Mouse (Mus musculus): ENCODE results near the gene Fancg. TPM values are rescaled to one million over a fixed set of nuclear protein-coding genes. Genes with fewer than 3 reads are reported as not detected.
A peak's percentile ranks its signal among the peaks of the same experiment; 100 is the strongest.

Fancg gene
- total RNA-seq, 2 experiments from 2014 or later = 5.8 to 6.7 TPM

DNA sequence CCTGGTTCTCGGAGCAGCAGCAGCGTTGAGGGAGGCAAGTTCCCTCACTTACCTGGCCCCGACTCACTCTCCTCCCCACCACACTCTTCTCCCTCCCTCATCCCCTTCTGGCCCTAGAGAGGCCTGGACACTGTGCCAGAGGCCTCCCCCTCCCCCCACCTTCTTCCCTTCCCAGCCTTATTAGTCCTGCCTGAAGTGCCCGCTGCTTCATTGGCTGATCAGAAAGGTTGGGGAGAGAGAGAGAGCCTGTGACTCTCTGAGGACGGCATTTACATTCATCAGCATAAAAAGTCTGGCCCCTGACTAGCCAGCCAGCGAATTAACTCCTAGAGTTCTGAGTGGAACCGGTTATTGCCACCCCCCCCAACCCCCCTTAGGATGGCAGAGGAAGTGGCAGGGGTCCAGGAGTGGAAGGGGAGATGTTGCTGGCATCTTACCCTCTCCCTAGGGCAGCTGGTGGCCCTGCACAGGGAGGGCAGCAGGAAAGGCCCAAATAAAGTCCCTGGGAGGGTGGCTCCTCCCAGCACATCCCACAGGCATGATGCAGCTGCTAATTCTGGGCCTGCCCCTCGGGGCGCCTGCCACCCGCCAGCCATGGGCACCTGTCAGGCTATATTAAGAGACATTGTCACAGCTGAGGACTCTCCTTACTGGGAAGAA lies 56.7 kb downstream of the Fancg start:
- intact Hi-C loops (cut with DNase I) = no loop called here
- peak; percentile 84 to 89 for DNase-seq

DNA sequence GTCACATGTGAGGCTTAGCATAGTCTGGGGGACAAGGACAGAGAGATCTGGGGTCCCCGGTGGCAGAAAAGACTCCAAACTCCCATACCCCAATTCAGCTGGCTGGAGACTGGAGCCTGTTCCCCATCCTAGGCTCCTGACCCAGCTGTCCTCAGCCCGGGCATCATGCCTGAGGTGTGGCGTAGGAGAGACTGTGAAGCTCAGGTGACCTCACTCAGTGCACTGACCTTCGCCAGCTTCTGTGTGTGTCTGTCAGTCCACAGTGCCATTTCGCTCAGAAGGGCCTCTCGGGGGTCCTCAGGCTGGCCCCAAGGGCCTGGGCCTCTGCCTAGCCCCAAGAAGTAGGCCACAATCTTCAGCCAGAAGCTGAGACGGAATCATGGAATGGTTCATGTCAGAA lies 57.7 kb downstream of the Fancg start:
- DNase-seq = peak; percentile 74 to 82
- intact Hi-C loops (cut with DNase I) = no loop called here

Other genes with a start within 250 kb of the Fancg start
- 10 to 100 TPM; 17.4 to 18.5 TPM for gene Ccl21a, start 236.5 kb downstream of the Fancg start, total RNA-seq (2021)
- not detected for gene Fam205a1, start 156.6 kb downstream of the Fancg start, total RNA-seq (2021)
- gene Gm12394, start 153.7 kb downstream of the Fancg start, total RNA-seq (2021) = under 1 TPM in 1 of 2 experiments, not detected in 1; 0.07 TPM
- gene Fam205c, start 136.3 kb downstream of the Fancg start, total RNA-seq (2021) = 1 to 10 TPM; 2.7 to 2.9 TPM
- 1 to 10 TPM; 8.0 to 9.5 TPM for gene Phf24, start 93.8 kb downstream of the Fancg start, total RNA-seq (2021)
- 10 to 100 TPM; 61.8 to 68.9 TPM for gene Dnajb5, start 60.7 kb downstream of the Fancg start, total RNA-seq (2021)
- not detected for gene 1700022I11Rik, start 40.9 kb downstream of the Fancg start, total RNA-seq (2021)
- gene Vcp, start 10.0 kb downstream of the Fancg start, total RNA-seq (2021) = 100 to 1,000 TPM; 306 to 324 TPM
- 10 to 100 TPM; 19.3 to 25.1 TPM for gene Pigo, start 15.3 kb upstream of the Fancg start, total RNA-seq (2021)
- 100 to 1,000 TPM in 1 of 2 experiments, 10 to 100 TPM in 1; 99.9 to 106 TPM for gene Stoml2, start 21.2 kb upstream of the Fancg start, total RNA-seq (2021)
- gene Fam214b, start 35.7 kb upstream of the Fancg start, total RNA-seq (2021) = 10 to 100 TPM; 23.6 to 30.7 TPM
- gene Unc13b, start 48.4 kb upstream of the Fancg start, total RNA-seq (2021) = 10 to 100 TPM; 28.3 to 31.4 TPM